Mouse (Mus musculus) midbrain, embryonic 11.5 days (tissue): ENCODE measurements around the gene Phf2. TPM values are rescaled to one million over a fixed set of nuclear protein-coding genes. Genes with fewer than 3 reads are reported as not detected.

Experiments used
- ATAC-seq: fragments of 200-750 bp; cut with Nextera tagmentation; 2 replicates; pipeline ENCODE4 v1.8.0; 2017; ENCODE audit warnings: moderate TSS enrichment, moderate library complexity; ENCODE audit not compliant: low FRiP score
- DNase-seq: peaks from one replicate; pipeline ENCODE4 v3.0.0; 2015; ENCODE audit warnings: low spot score; ENCODE audit errors: missing footprints
- H3K27ac ChIP-seq: fragments of 300-500 bp; sonication (generic); 2 replicates; pipeline ENCODE4 v1.5.1; 2014; ENCODE audit warnings: low read depth, low read length
- H3K27me3 ChIP-seq: fragments of 300-500 bp; sonication (generic); 2 replicates; pipeline ENCODE4 v1.6.1; 2014; ENCODE audit warnings: mild to moderate bottlenecking, low read length, moderate library complexity, mixed read lengths; ENCODE audit not compliant: control insufficient read depth, insufficient read depth
- H3K36me3 ChIP-seq: fragments of 300-500 bp; sonication (generic); 2 replicates; pipeline ENCODE4 v1.6.1; 2014; ENCODE audit warnings: mild to moderate bottlenecking, low read length, moderate library complexity, mixed read lengths; ENCODE audit not compliant: control insufficient read depth, insufficient read depth
- H3K4me1 ChIP-seq: fragments of 300-500 bp; sonication (generic); 2 replicates; pipeline ENCODE4 v1.6.1; 2014; ENCODE audit warnings: low read length; ENCODE audit not compliant: control insufficient read depth, insufficient read depth
- H3K4me2 ChIP-seq: fragments of 300-500 bp; sonication (generic); 2 replicates; pipeline ENCODE4 v1.6.1; 2014; ENCODE audit warnings: mild to moderate bottlenecking, moderate library complexity
- H3K4me3 ChIP-seq: fragments of 300-500 bp; sonication (generic); 2 replicates; pipeline ENCODE4 v1.5.1; 2014; ENCODE audit warnings: low read depth, low read length
- H3K9ac ChIP-seq: fragments of 300-500 bp; sonication (generic); 2 replicates; pipeline ENCODE4 v1.6.1; 2014; ENCODE audit warnings: low read length
- H3K9me3 ChIP-seq: fragments of 300-500 bp; sonication (generic); 2 replicates; pipeline ENCODE4 v1.6.1; 2016; ENCODE audit warnings: low read length; ENCODE audit not compliant: control insufficient read depth
- WGBS: fragments of 180-500 bp; shearing (Covaris S2); extraction: QIAGEN DNeasy Blood & Tissue Kit; methylation state at CpG from one replicate; pipeline ENCODE4 v1.1.7; 2014; 5-methylcytosine and 5-hydroxymethylcytosine counted together
- polyA plus RNA-seq: library from polyadenylated mRNA; unstranded; fragments of >200 nt; fragmentation: Nextera tagmentation; extraction: Ambion mirVana; gene quantifications from 2 replicates; pipeline ENCODE4 v1.2.1, GENCODE M21; 2014

Gene Phf2
- polyA plus RNA-seq, 1 experiment from 2014 or later: 10.7 TPM

GRCm38 (mm10) chr13:48851719-48852118 is 19.2 kb downstream of the Phf2 start:
- H3K9me3 ChIP-seq: no peaks in the 10 kb centered on the region
- no peak overlapping the region for H3K27ac ChIP-seq
- WGBS: 91% methylated on average over 5 of the region's 5 CpGs

GRCm38 (mm10) chr13:48850771-48851170 is 20.1 kb downstream of the Phf2 start:
- 86% methylated on average over 8 of the region's 8 CpGs for whole genome bisulfite sequencing
- DNase-seq (no peak), ATAC-seq (no peak)
- Histone ChIP-seq H3K4me3 (no peak overlapping the region), H3K4me2 (no peak overlapping the region), H3K9me3 (no peaks in the 10 kb centered on the region), H3K4me1 (peaks cover 26% of the 10 kb centered on the region), H3K27ac (no peak overlapping the region), H3K27me3 (no peaks in the 10 kb centered on the region), H3K36me3 (no peaks in the 10 kb centered on the region), H3K9ac (no peak overlapping the region; the same call in 1 of the 2 replicates)

More at GRCm38 (mm10) chr13:48851719-48852118, 19.2 kb downstream of the Phf2 start:
- H3K4me3 ChIP-seq: no peak overlapping the region
- H3K27me3 ChIP-seq: no peaks in the 10 kb centered on the region
- no peak overlapping the region for H3K9ac ChIP-seq
- ATAC-seq (no peak), DNase-seq (no peak)
- H3K4me2 ChIP-seq: no peak overlapping the region
- H3K4me1 ChIP-seq: peaks cover 26% of the 10 kb centered on the region
- no peaks in the 10 kb centered on the region for H3K36me3 ChIP-seq

GRCm38 (mm10) chr13:48850326-48850725 is 20.6 kb downstream of the Phf2 start:
- H3K36me3 ChIP-seq: no peaks in the 10 kb centered on the region
- no peak for ATAC-seq
- DNase-seq: no peak
- no peak overlapping the region for H3K4me3 ChIP-seq
- peak overlapping the region; percentile 16; the same call in 1 of the 2 replicates for H3K9ac ChIP-seq
- no peak overlapping the region for H3K4me2 ChIP-seq
- H3K4me1 ChIP-seq: peaks cover 26% of the 10 kb centered on the region
- WGBS: 89% methylated on average over 2 of the region's 2 CpGs
- H3K27ac ChIP-seq: no peak overlapping the region
- no peaks in the 10 kb centered on the region for H3K27me3 ChIP-seq
- H3K9me3 ChIP-seq: no peaks in the 10 kb centered on the region

GRCm38 (mm10) chr13:48849155-48849554 is 21.8 kb downstream of the Phf2 start:
- DNase-seq (no peak), ATAC-seq (no peak)
- no peak overlapping the region for H3K9ac ChIP-seq
- no peak overlapping the region for H3K4me2 ChIP-seq
- H3K4me3 ChIP-seq: no peak overlapping the region
- H3K36me3 ChIP-seq: no peaks in the 10 kb centered on the region
- WGBS: 55% methylated on average over 3 of the region's 3 CpGs
- H3K9me3 ChIP-seq: no peaks in the 10 kb centered on the region
- no peak overlapping the region for H3K27ac ChIP-seq
- peaks cover 18% of the 10 kb centered on the region for H3K4me1 ChIP-seq
- no peaks in the 10 kb centered on the region for H3K27me3 ChIP-seq

GRCm38 (mm10) chr13:48845308-48845707 is 25.6 kb downstream of the Phf2 start:
- Histone ChIP-seq H3K4me1 (peaks cover 4% of the 10 kb centered on the region; the same call in 1 of the 2 replicates), H3K27ac (no peak overlapping the region), H3K4me2 (no peak overlapping the region), H3K9ac (no peak overlapping the region), H3K36me3 (no peaks in the 10 kb centered on the region), H3K4me3 (no peak overlapping the region), H3K9me3 (no peaks in the 10 kb centered on the region), H3K27me3 (no peaks in the 10 kb centered on the region)
- WGBS: 81% methylated on average over 4 of the region's 4 CpGs
- DNase-seq (no peak), ATAC-seq (no peak)

GRCm38 (mm10) chr13:48843530-48843929 is 27.4 kb downstream of the Phf2 start:
- DNase-seq: no peak

GRCm38 (mm10) chr13:48841905-48842592 is 28.9 kb downstream of the Phf2 start:
- H3K4me2 ChIP-seq: no peak overlapping the region
- WGBS: 69% methylated on average over 5 of the region's 5 CpGs
- no peak overlapping the region for H3K9ac ChIP-seq

More at GRCm38 (mm10) chr13:48843530-48843929, 27.4 kb downstream of the Phf2 start:
- Histone ChIP-seq H3K9me3 (no peaks in the 10 kb centered on the region), H3K4me2 (no peak overlapping the region), H3K27me3 (no peaks in the 10 kb centered on the region), H3K9ac (no peak overlapping the region), H3K36me3 (no peaks in the 10 kb centered on the region), H3K4me1 (no peaks in the 10 kb centered on the region), H3K4me3 (no peak overlapping the region), H3K27ac (no peak overlapping the region)
- ATAC-seq: no peak
- WGBS: 84% methylated on average over 1 of the region's 1 CpGs

GRCm38 (mm10) chr13:48838284-48838683 is 32.6 kb downstream of the Phf2 start:
- Histone ChIP-seq H3K27ac (no peak overlapping the region), H3K4me2 (no peak overlapping the region), H3K4me3 (no peak overlapping the region), H3K36me3 (no peaks in the 10 kb centered on the region), H3K27me3 (no peaks in the 10 kb centered on the region), H3K9ac (no peak overlapping the region), H3K4me1 (no peaks in the 10 kb centered on the region), H3K9me3 (no peaks in the 10 kb centered on the region)
- WGBS: 80% methylated on average over 2 of the region's 2 CpGs
- DNase-seq: no peak
- ATAC-seq: no peak

More at GRCm38 (mm10) chr13:48841905-48842592, 28.9 kb downstream of the Phf2 start:
- H3K4me1 ChIP-seq: no peaks in the 10 kb centered on the region
- ATAC-seq: no peak
- H3K9me3 ChIP-seq: no peaks in the 10 kb centered on the region
- H3K27me3 ChIP-seq: no peaks in the 10 kb centered on the region
- DNase-seq: no peak
- no peak overlapping the region for H3K4me3 ChIP-seq
- no peaks in the 10 kb centered on the region for H3K36me3 ChIP-seq
- no peak overlapping the region for H3K27ac ChIP-seq

GRCm38 (mm10) chr13:48837537-48837936 is 33.4 kb downstream of the Phf2 start:
- Histone ChIP-seq H3K27me3 (no peaks in the 10 kb centered on the region), H3K4me1 (no peaks in the 10 kb centered on the region), H3K9ac (no peak overlapping the region), H3K4me2 (no peak overlapping the region), H3K9me3 (no peaks in the 10 kb centered on the region), H3K36me3 (no peaks in the 10 kb centered on the region), H3K4me3 (no peak overlapping the region), H3K27ac (no peak overlapping the region)
- DNase-seq (no peak), ATAC-seq (no peak)
- WGBS: 91% methylated on average over 6 of the region's 6 CpGs
